Mouse (Mus musculus) spleen, postnatal 36 days (tissue): ENCODE results near the gene Map3k15.

Source experiments
- DNase-seq, 2 experiments: peaks; one replicate each; pipeline ENCODE4 v3.0.0; 2022; ENCODE audit warnings: low spot score in 2 of 2, mixed read lengths in 1 of 2

Gene Map3k15

GRCm38 (mm10) chrX:160134136-160134843 is 146.1 kb downstream of the Map3k15 start:
- DNase-seq = no peak

GRCm38 (mm10) chrX:160135719-160136118 is 147.5 kb downstream of the Map3k15 start:
- DNase-seq = no peak

GRCm38 (mm10) chrX:160136153-160136552 is 147.9 kb downstream of the Map3k15 start:
- peak; percentile 36 to 41 for DNase-seq

GRCm38 (mm10) chrX:160137177-160137860 is 149.1 kb downstream of the Map3k15 start:
- DNase-seq = no peak

- peak; percentile 85 to 88 for DNase-seq
These were observed 149.9 kb downstream of the Map3k15 start, which contains the start of gene Pdha1 for GRCm38 (mm10) chrX:160137861-160138717. Gene Pdha1 (minus strand): TSS chrX:160138413.

DNA sequence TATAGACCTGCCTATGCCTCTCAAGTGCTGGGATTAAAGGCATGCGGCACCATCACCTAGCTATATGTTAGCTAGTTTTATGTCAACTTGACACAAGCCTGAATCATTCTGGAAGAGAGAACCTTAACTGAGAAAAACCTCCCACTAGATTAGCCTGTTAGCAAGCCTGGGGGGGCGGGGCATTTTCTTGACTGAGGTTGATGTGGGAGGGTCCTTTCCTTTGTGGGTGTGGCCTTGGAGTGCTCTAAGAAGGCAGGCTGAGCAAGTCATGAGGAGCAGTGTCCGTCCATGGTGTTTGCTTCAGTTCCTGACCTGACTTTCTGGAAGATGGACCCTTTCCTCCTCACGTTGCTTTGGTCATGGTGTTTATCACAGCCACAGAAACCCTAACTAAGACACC is 158.6 kb downstream of the Map3k15 start:
- DNase-seq = no peak

GRCm38 (mm10) chrX:160147406-160147805 is 159.2 kb downstream of the Map3k15 start:
- DNase-seq = no peak

- no peak for DNase-seq
These were observed 160.6 kb downstream of the Map3k15 start for GRCm38 (mm10) chrX:160148859-160149258.

DNA sequence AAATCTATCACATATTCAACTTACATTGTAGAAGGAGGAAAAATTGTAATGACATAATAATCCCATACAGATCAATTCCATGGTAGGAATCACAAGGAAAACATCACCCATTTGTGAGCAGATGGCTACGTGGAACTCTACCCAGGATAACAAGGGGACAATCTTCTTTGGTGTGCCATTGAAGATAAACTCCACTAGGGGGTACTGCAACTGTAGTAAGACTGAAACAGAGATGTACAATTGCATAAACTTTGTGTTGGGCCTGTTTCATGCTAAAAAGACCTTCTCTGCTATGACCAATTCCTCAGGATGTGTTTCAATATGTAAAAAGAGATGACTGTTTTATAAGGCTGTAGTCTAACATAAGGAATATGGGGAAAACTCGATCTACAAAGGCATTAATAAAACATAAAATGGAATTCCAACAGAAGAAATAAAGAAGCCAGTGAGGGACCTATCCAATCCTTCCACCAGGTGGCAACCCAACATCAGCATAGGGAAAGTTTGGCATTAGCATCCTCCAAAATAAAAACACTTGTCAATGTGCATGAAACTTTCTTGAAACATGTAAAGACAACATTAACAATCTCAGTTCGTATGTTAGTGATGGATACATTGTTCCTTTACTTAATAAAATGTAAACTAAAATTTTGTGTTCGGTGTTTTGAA is 165.0 kb downstream of the Map3k15 start:
- no peak for DNase-seq

GRCm38 (mm10) chrX:160164259-160164658 is 176.0 kb downstream of the Map3k15 start:
- no peak for DNase-seq

- DNase-seq = no peak
These were observed 178.2 kb downstream of the Map3k15 start for GRCm38 (mm10) chrX:160166246-160166985.

GRCm38 (mm10) chrX:160170150-160170549 is 181.9 kb downstream of the Map3k15 start:
- peak; percentile 10 to 35 for DNase-seq
